Mouse (Mus musculus): ENCODE data around the gene Nlk.

- TF ChIP-seq CTCF (IDR thresholded peaks at IDR 0.05; ENCODE audit: low read depth) (no peak), EP300 (IDR thresholded peaks at IDR 0.05; ENCODE audit: low read depth) (no peak)
Observed at GRCm38 (mm10) chr11:78556070-78556469, 141.1 kb downstream of the Nlk start.
